Mouse (Mus musculus): Measurements from ENCODE around the gene Gipc3.

- TF ChIP-seq POLR2A (IDR thresholded peaks at IDR 0.05; ENCODE audit: insufficient read length, low read depth) (no peak), TCF3 (IDR thresholded peaks at IDR 0.05; ENCODE audit: insufficient read length, low read depth) (no peak)
Observed at GRCm38 (mm10) chr10:81306173-81306668, 36.8 kb downstream of the Gipc3 start.
